Mouse (Mus musculus) mesoderm, embryonic 11.5 days (tissue): ENCODE results near the gene Adpgk.

Experiments used
- DNase-seq: peaks from one replicate; pipeline ENCODE4 v3.0.0-alpha.2; 2012; ENCODE audit warnings: low read depth, low spot score

The Adpgk gene

DNA sequence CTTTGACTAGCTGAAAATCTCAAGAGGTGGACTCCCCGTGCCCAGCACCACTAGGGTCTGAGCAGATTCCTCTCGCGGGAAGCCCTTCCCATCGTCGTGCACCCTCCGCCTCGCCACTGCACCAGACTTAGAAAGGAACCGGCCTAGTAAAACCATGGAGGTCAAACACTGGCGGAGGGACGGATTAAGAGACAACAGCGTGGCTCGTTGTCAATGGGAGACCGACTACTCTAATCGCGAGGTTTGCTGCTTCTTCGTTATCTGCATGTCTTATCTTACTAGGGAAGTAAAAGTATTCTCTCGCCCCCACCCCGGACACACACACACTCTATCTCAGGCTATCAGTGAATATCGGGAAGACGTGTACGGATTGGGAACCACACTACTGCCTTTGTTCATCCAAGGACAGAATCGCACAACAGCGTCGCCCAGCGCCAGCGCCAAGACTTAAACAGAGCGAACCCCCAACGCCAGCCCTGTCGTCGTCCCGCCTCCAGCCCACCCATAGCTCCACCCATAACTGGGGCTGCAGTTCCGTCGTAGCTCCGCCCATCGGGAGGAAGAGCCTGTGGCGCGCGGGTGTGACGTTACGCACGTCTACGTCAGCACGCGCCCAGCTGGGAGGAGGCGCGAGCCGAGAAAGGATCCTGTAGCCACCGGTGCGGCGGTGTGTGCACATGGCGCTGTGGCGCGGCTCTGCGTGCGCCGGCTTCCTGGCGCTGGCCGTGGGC lies at the start of gene Adpgk:
TSS of gene Adpgk (plus strand) at position 602 of the 731 bp plus-strand sequence.
- peak; percentile 100 for DNase-seq

DNA sequence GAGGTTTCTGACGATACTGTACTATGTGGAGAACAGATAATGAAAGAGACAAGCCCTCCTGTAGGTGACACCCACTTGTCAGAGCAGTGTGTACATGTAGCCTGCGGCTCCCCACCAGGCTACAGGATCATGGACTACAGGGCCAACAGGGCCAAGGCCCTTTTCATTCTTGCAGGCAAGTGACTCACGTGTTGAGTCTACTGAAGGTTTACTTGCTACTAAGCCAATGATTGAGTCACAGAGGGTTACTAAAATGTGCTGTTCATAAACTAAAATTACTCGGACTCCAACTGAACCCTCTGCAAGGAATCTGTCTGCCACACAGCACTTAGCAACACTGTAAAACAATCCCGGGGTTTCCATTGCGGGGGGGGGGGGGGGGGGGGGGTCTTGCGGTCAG lies 46.2 kb upstream of the Adpgk start:
- DNase-seq: no peak

DNA sequence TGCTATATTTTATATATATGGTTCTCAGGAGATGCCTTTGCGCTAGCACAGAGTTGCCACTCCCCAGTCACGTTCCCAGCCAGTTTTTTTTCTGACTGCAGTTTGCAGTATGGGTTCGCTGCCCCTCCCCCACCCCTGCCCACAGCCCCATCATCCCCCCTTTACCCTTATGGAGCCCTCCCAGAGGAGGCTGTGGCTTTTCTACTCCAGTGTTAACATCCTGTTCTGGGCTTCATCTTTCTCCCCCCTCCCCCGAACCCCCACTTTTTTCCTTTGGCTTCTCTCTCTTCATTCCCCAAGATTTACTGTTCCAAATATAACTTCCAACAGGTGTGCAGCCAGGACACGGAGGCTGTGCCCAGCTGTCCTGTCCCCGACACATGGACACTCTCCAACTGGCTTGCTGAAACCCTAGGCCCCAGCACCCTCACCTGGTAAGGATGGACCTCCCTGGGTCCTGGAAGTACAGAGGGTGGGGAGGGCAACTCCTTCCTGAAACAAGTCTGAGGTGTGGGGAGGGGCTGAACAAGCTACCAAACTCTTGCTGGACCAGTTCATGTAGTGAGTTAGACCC lies 44.8 kb upstream of the Adpgk start:
- DNase-seq: no peak

DNA sequence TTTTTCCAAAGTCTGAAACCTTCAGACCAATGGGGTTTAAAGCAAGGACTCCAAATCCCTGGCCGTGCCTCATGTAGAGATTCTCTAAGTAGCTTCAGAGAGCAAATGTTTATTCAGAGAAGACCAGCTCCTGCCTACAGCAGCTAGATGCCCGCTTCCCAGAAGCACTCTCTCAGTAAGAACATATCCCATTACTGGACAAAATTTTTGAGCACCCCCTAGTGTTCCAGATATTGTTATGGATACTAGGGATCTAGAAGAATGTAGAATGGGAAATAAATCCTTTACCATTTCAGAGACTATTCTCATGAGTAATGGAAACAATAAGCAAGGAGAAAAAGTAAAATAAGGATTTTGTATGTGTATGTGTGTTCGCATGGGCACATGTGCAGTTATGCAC lies 42.0 kb upstream of the Adpgk start:
- no peak for DNase-seq

DNA sequence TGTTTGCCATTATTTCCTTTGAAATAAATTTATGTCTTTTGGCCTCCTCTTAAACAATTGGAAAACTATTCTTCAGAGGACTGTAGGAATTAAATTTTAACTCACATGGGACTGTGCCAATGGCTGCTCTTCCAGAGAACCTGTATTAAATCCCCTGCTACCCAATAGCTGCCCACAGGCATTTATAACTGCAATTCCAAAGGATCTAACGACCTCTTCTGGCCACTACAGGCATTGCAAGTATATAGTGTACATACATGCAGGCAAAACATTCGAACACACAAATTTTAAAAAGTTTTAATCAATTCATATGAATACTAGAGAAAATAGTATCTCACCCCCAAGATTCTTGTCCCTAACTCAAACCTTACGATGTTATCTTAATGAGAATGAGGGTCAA lies 41.1 kb upstream of the Adpgk start:
- no peak for DNase-seq

DNA sequence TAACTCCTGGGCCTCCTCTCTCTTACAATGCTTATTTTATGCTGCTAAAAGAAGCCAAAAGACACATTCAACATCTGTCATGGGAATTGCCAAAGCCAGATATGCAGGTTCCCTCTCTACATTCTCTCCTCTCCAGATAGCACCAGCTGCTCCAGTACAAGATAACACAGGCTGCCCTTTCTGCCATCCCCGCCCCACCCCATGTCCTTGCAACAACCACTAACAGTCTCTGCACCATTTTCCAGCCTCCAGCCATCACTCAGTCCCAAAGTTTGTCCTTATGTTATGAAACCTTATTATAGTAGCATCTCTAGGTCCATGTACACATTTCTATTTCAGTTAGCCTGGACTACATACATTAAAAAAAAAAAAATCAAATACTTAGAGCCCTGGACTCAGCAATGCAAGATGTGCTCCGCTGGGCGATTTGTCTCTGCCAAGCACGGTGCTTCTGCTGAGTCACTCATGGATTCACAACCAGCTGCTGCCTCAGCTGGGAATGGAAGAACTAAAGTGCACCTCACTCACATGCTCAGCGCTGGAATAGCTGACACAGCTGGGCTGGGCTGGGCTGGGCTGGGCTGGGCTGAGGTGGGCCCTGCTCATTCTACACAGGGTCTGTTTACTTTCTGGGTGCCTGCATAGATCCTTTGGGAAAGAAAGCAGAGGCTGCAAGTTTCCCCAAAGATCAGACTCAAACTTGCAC lies 36.5 kb upstream of the Adpgk start:
- no peak for DNase-seq

DNA sequence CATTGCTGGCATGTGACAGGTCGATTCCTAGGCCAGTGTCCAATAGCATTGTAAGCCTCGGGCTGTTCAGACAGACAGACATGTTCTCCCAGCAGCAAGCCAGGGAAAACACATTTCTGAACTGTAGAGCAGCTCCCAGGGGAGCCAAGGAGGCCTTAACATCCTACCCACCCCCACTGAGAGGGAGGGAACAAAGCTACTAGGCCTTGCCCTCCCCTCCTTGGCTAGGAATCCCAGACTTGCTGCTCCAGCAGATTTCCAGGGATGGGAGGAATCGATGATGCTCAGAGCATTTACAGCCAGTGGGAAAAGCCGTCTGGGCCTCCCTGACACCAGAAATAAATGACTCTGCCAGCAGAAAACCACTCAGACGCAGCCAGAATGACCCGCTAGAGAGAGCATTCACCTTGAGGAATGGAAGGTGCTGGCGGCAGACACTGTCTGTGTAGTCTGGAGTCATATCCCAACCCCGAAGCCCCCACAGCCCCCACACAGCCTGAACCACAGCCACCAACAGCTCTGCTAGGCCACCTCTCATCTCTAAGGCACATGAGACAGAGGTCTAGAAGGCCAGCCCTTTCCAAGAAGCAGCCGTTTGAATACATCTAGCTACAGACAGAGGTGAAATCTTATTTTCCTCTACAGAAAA lies 31.4 kb upstream of the Adpgk start:
- DNase-seq: peak; percentile 55

DNA sequence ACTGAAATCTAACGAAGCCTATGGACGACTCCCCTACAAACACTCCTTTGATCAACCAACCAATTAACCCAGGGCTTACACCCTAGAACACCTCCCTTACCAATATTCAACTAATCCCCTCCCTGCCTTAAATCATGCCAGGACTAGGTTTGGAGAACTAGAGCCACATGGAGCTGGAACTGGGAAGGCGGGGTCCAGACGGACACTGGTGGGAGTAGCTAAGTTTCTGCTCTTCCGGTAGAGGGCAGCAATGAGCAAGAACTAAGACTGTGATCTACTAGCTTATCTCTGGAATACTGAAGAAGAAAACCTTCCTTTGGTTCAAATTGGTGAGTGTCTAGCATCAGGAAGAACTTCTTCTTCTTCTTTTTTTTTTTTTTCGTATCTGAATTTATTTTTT lies 25.0 kb upstream of the Adpgk start:
- no peak for DNase-seq

DNA sequence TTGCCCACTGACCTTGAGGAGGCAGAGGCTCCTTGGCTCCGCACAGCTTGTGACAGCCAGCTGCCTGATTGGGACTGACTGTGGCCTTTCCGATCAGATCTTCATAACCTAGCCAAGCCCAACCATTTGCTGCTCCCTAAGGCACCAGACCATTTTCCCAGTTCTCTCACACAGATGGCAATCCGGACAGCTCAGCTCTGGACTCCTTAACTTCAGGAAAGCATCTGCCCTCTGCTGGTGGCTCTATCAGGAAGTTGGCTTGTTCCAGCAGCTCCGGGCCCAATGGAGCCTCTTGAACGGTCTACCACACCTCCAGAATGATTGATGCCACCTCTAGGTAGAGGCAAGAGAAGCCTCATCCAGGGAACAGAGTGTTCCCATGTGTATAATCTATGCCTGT lies 21.6 kb upstream of the Adpgk start:
- peak; percentile 83 for DNase-seq

DNA sequence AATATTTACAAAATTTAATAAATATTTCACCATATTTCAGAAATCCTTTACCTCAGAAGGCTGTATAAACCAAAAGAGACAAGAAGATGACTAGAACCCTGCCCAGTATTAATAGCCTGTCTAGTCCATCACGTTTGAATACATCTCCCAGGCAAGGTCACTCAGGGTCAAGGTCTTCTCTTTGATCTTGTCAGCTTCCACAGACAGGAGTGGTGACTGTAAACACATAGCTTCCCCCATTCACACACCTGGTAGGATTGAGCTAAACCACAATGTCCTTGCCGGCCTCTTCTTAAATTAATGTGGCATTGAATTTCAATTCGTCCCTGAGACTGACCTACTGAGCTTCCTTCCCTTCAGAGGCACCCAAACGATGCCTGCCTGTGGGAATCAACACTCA lies 20.3 kb upstream of the Adpgk start:
- no peak for DNase-seq

DNA sequence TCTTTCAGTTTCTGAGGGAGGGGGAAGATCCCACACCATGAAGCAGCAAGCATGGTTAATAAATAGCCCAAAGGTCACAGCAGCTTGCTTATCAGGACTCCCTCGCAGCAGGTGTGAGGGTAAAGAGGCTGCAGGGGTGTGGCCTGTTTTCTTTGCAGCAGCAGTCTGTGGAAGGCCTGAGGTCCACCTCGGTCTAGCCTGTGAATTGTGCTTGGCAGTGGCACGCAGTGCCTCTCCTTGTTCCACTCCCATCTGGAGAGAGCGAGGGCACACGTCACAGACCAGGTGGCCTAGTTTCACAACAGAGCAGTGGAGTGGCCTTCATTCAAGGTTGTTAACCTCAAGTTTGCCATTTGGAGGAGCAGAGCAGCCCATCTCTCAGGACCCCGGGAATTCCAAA lies 19.6 kb upstream of the Adpgk start:
- no peak for DNase-seq

DNA sequence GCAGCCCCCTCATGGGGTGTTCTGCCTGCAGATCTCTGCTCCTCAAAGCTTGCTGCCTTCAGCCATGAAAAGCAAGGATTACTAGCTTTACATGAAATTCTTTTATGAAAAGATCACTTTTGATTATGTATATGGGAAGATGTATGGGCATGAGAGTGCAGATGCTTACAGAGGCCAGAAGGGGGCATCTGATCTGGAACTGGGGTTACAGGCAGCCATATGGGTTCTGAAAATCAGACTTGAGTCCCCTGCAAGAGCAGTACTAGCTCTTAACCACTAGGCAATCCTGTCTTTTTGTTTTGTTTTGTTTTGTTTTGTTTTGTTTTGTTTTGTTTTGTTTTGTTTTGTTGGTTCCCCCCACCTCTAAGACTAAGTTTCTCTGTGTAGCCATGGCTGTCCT lies 18.2 kb upstream of the Adpgk start:
- no peak for DNase-seq

DNA sequence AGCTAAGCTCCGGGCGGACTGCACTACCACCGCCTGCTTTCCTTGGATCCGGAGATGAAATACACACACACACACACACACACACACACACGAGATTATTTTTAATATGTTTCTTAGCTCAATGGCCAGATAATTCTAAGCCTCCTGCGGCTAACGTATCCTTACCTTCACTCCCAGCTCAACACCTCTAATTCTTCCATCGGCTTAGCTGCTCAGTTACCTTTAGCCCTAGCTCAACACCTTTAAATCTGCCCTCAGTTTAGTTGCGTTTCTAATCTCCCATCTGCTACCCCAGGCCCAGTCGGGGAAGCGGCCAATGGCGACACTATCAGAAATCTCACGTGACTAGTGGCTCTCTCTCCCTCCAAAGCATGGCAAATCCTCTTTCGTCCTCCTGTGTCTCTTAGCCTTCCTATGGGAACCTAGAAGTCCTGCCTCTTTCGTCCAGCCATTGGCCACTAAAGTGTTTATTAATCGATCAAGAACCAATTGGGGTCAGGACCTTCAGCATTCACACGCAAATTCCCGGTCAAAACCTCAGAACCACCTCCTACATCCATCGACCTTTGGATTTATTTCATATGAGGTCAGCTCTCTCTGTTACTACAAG lies 16.4 kb upstream of the Adpgk start:
- DNase-seq: no peak

DNA sequence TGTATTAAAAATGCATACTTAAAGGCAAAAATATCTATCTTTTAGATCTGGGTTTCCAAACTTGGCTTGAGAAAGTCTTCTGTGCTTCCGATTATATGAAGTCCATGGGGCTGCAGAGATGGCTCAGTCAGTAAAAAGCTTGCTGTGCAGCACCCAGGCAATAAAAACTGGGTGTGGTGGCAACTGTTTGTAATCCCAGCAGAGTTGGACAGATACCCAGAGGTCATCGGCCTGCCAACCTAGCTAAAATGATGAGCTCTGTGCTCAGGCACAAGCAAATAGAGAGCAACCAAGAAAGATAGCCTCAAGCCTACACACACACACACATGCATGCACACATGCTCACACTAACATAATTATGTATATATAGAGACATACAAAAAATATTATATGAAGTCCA lies 13.2 kb upstream of the Adpgk start:
- no peak for DNase-seq

DNA sequence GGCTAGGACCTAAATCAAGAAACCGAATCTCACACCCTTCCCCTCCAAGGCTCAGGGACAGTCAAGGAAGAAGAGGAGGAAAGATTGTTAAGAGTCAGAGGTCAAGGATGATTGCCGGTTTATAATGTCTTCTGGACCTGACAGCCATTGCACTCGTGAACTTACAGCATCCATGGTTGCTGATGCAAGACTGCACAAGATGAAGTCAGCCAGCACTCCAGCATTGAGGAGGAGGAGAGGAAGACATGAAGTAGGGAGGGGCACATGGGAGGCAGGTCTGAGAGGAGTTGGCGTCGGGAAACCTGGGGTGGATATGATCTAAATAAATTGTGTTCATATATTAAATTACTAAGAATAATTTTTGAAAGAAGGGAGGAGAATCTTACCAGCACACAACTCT lies 12.7 kb upstream of the Adpgk start:
- no peak for DNase-seq

DNA sequence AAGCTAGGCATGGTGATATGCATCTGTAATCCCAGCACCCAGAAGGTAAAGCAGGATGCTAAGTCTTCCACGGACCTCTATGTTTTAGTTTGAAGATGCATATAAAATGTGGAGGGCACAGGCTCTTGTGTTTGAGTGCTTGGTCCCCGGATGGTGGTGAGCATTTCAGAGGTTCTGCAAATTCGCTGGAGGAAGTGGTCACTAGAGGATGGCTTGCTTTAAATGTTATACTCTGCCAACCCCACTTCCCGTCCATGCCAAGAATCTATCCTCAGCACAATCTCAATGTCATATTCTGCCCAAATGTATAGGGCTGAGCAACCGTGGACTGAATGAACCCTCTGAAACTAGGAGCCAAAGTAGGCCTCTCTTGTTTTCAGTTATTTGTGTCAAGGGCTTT lies 10.5 kb upstream of the Adpgk start:
- no peak for DNase-seq

DNA sequence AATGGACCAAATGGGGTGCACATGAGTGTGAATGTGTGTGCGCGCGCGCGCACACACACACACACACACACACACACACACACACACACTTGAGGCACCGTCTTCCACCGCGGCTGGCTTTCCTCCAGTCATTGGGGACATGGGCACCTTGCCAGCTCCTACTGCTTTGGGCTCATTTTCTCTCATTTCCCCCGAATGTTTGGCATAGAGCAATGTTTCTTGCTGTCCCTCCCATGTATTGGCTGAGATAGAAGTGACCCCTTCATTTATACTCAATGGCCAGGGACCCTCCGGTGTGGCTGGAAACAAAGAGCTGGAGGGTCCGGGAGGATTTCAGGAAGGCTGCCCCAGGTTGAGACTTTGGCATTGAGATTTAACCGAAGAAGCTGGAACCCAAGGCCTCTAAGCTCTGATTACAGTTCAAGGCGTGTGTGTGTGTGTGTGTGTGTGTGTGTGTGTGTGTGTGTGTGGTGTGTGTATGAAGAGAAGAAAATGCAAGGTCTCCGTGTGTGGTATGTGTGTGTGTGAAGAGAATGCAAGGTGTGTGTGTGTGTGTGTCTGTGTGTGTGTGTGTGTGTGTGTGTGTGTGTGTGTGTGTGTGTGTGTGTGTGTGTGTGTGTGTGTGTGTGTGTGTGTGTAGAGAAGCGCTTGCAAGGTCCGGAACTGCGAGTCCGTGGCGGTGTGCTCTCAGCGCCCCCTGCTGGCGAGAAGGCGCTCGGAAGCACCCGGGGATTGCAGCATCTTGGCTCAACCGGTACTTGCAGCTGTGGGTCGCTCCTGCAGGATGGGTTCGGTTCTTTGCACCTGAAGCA lies 9.3 kb upstream of the Adpgk start:
- DNase-seq: peak; percentile 74

DNA sequence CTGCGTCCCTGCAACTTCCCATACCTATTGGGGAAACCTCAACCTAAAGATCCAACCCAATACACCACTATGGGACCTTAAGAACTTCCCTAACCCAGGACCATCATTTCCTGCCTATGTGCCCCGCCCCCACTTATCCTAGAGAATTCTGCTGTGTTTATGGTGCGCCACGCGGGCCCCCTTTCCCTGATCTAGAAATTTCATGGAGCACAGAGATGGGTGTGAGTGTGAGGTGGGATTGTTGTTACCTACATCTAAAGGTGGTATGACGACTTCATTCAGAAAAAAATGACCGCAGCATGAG lies 8.7 kb upstream of the Adpgk start:
- no peak for DNase-seq

DNA sequence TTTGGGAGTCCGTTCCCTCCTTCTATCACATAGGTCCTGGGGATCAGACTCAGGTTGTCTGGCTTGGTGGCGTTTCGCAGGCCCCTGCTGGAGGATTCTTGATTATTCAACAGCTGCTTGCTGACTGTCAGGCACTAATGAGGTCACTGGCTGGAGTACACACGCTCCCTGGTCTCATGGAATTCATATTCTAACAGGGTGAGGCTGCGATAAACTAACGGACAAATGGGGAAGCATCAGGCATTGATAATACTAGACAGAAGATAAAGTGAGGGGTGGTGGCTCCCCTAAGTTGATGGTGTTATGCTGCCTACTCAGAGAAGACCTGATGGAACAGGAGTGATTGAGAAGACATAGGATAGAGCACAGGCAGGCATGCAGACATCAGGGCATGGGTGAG lies 5.7 kb upstream of the Adpgk start:
- DNase-seq: no peak

DNA sequence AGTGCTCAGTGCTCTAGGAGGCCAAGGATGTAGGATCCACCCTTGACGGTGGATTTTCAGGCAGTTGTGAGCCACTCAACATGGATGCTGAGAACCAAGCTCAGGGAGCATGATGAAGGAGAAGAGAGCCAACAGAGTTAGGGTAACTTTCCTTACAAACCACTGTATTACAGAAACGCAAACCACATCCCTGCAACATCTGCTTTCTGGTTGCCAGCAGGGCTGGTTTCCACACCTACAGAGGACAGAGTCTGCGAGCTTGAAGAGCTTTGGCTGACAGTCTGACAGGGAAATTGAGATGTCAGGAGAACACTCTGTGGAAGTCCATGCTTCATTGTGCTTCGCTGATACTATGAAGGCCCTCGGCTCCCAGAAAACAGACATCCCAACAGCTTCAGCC lies 3.3 kb upstream of the Adpgk start:
- DNase-seq: no peak

DNA sequence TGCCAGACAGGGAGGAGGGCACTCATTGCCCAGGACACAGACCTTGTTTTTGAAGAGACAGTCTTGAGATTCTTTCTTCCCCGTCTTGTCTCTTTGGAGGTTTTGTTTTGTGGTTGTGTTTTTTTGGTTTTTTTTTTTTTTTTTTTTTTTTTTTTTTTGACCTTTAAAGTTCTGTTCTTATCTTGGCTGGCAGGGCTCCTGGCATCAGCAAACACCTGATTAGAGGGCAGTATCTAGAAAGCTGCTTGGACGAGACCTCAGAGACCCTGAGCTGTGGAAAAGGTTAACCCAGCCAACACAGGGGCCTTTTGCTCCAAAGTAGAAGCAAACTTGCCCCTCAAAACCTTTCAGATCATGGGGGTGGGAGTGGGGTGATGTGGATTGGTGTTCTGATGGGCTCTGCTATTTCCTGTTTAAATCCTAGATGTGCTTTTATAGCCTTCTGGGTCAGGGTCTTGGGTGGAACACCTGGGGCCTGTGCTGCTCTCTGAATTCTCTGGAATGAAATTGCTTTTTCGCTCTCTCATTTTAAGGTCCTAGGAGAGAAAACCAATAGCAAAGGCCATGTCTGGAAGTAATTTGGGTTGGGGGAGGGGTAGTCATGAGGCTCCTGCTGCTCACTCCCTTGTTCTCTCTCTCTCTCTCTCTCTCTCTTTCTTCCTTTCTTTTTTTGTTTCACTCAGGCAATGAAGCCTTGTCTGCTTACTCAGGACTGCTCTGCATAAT lies 2.5 kb upstream of the Adpgk start:
- DNase-seq: peak; percentile 83
